Mouse (Mus musculus) left cerebral cortex, adult 2 months (tissue): ENCODE results near the gene Mphosph6. TPM values are rescaled to one million over a fixed set of nuclear protein-coding genes. Genes with fewer than 3 reads are reported as not detected.

Source experiments
- DNase-seq, 2 experiments: peaks; one replicate each; pipeline ENCODE4 v3.0.0; 2021 to 2022; ENCODE audit warnings: low spot score in 2 of 2, mixed read lengths in 1 of 2; ENCODE audit errors: extremely low spot score in 1 of 2
- H3K27ac ChIP-seq: fragments of 200-600 bp; 2 replicates; pipeline ENCODE4 v1.8.1; 2022
- H3K4me3 ChIP-seq: fragments of 200-600 bp; 2 replicates; pipeline ENCODE4 v1.8.1; 2022
- CTCF ChIP-seq: fragments of 200-600 bp; IDR thresholded peaks from 2 replicates; pipeline ENCODE4 v1.8.1; 2022; ENCODE audit warnings: antibody characterized with exemption, mild to moderate bottlenecking, moderate library complexity
- intact Hi-C: fragments of 180-260 bp; cut with DNase I; formaldehyde crosslinking; loops from one replicate; pipeline ENCODE4 v1.15.1; 2025
- total RNA-seq, 2 experiments: library from RNA; stranded (reverse); gene quantifications; 2 replicates each; pipeline ENCODE4 v1.2.3; 2021

The Mphosph6 gene
- total RNA-seq, 2 experiments from 2014 or later, result 21.9 to 22.4 TPM

DNA sequence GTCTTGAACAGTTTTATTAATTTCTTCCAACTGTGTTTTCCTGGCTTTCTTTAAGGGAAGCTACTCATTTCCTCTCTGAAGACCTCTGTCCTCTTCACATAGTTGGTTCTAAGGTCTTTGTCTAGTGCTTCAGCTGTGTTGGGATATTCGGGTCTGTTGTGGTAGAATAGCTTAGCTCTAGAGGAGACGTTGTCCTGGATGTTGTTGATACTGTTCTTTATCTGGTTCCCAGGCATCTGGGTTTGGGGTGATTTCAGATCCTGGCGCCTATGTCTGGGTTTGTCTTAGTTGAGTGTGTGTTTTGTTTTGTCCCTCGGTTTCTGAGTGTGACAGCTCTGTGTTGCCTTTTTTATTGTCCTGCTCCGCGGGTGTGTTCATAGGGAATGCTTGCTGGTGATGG, 39.0 kb downstream of the Mphosph6 start:
- TF ChIP-seq CTCF, result no peak
- intact Hi-C loops, result no loop called here
- Histone ChIP-seq H3K4me3 (no peak overlapping the region), H3K27ac (no peak overlapping the region)
- no peak for DNase-seq

DNA sequence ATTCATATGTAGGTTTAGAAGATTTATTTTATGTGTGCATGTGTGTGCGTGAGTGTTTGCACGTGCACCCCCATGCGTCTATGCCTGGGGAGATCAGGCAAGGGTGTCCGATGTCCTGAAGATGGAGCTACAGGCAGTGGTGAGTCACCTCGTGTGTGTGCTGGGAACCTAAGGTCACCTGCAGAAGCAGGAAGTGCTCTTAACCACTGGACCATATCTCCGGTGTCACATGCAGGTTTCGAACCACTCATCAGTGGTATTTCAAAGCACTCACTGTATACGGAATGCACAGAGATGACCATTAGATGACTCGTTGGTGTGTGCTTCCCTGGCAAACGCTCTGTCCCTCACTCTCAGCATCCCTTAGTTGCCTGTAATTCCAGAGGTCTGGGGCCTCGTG, 43.8 kb downstream of the Mphosph6 start:
- intact Hi-C loops, result no loop called here
- DNase-seq, result no peak
- H3K27ac ChIP-seq, result no peak overlapping the region
- TF ChIP-seq CTCF, result no peak
- no peak overlapping the region for H3K4me3 ChIP-seq

DNA sequence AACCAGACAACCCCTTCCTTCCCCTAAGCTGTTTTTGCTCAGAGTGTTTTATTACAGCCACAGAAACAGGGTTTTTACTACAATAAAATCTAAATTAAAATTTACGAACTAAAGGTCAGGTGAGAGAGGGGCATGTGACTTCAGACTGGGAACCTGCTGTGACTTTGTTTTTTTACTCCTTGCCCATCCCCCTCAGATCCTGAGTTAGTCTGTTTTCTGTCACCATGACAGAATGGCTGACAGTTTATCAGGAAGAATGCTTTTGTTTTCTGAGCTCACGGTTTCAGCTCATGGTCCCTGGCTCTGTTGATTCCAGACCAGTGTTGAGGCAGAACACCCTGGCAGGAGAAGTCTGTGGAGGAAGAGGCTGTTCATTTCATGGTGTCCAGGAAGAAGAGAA, 52.3 kb downstream of the Mphosph6 start:
- intact Hi-C loops, result no loop called here
- TF ChIP-seq CTCF, result no peak

DNA sequence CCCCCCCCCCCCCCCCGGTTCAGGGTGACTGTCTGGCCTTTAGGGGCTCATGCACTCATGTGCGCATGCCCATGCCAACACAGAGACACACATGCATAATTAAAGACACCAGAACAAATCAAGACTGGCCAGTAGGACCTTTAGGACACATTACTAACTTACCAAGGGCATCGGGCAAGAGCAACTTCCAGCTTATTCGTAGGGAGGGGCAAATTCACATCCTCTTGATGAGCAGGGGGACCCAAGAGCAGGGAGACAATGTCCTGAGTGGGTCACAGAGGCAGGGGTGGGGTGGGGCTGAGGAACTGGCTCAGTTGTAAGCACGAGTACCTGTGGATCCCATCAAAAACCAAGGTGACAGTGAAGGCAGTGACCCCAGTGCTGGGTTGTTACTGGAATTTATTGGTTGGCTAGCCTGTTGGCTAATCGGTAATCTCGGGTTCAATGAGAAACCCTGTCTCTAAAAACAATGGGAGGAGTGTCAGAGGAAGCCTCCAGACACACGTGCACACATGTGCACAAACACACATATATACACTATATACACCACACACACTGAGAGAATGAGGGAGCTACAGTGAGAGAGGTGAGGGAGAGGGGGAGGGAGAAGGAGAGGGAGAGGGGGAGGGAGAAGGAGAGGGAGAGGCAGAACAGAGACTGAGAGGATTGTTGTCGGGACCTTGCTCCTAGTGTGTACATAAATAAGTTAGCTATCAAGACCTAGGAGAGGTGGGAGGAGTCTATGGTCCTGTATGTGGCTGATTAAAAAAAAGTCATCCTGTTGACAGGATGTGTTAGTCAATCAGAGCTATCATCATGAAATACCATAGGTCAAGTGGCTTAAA, 53.6 kb downstream of the Mphosph6 start:
- no peak for DNase-seq
- Histone ChIP-seq H3K4me3 (no peak overlapping the region), H3K27ac (no peak overlapping the region)
- intact Hi-C loops, result no loop called here
- no peak for TF ChIP-seq CTCF

More for the DNA sequence above, 52.3 kb downstream of the Mphosph6 start:
- no peak for DNase-seq
- H3K4me3 ChIP-seq, result no peak overlapping the region
- H3K27ac ChIP-seq, result no peak overlapping the region

DNA sequence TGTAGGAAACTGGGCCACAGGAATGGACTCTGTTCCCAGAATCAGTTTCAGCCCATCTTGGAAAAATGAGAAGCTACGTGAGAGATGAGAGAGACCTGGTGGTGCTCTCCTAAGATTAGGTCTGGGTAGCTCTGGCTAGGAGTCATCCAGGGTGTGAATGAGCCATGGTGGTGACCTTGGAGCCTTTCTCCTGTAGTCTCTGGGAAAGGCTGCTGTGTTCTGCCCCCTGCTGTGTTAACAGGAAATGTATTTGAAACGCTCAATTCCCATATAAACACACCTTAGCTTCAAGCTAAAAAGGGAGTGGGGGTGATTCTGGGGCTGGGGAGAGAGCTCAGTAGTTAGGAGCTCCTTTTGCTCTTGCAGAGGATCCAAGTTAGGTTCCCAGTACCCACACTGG, 54.3 kb downstream of the Mphosph6 start:
- Histone ChIP-seq H3K4me3 (no peak overlapping the region), H3K27ac (no peak overlapping the region)
- intact Hi-C loops, result no loop called here
- no peak for DNase-seq
- no peak for TF ChIP-seq CTCF

DNA sequence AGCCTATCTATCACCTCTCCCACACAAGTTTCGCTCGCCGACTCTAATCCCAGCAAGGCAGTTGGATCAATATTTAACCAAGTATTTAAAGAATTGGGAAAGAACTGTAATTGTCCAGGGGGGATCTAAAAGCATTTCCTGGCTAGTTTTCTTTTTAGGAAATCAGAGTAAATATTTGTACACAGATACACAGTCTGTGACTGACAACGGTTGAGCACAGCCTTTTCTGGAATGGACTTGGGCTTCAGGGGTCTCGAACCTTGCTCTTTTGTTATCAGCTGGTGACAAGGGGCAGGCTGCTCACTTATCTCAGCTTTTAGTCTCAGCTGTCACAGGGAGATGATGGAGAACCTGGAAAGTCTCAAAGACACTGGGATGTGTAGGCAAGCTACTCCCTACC, 55.1 kb downstream of the Mphosph6 start:
- no peak for DNase-seq
- Histone ChIP-seq H3K4me3 (no peak overlapping the region), H3K27ac (no peak overlapping the region)
- intact Hi-C loops, result no loop called here
- no peak for TF ChIP-seq CTCF

DNA sequence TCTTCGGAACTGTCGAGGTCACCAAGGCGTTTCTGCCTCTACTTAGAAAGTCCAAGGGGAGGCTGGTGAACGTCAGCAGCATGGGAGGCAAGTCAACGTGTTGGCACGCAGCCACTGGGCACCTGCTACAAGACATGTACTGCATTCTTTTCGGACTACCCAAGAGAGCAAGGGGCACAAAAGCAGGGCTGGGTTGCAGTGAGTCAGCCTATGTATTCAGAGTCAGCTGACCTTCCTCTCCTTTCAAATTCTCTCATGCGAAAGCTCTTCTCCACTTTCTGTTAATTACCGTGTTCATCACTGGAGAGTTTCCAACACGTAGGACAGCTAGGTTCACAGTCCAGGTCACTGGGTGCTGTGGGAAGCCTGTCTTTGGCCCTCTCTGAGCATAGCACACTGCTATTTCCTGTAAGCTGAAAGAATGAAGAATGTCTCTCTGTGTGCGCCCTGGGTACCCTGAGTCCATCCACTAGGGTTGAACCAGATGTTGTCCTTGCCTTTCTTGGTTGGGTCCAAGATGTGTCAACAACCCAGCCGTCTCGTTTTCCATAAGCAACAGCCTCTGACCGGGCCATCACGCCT, 59.2 kb downstream of the Mphosph6 start:
- H3K27ac ChIP-seq, result no peak overlapping the region
- H3K4me3 ChIP-seq, result no peak overlapping the region
- intact Hi-C loops, result no loop called here
- DNase-seq, result no peak
- TF ChIP-seq CTCF, result no peak

Other genes starting within 250 kb of the Mphosph6 start
- gene Sdr42e1, start 128.3 kb downstream of the Mphosph6 start, total RNA-seq, result 1 to 10 TPM; 4.7 to 6.5 TPM
- not detected for gene Hsd17b2, start 100.0 kb downstream of the Mphosph6 start, total RNA-seq